Mouse (Mus musculus) lung, adult 2 months (tissue): Measurements from ENCODE around the gene Sstr3.

Experiments used
- CTCF ChIP-seq: fragments of 200-500 bp; IDR thresholded peaks from 2 replicates; pipeline ENCODE4 v1.5.1; 2011; ENCODE audit warnings: mild to moderate bottlenecking, low read length, control low read depth; ENCODE audit not compliant: insufficient read depth
- POLR2A ChIP-seq: fragments of 200-500 bp; IDR thresholded peaks from 2 replicates; pipeline ENCODE4 v1.6.1; 2011; ENCODE audit warnings: low read depth, mild to moderate bottlenecking, control low read depth, low read length, borderline replicate concordance; ENCODE audit errors: extremely low read depth

GRCm38 (mm10) chr15:78505541-78505940, 38.9 kb downstream of the Sstr3 start:
- TF ChIP-seq POLR2A (no peak), CTCF (no peak)
